Mouse (Mus musculus) cortical plate, adult 2 months (tissue): ENCODE results near the gene Duxf3.
"Not testable (repeated sequence)": the region's sequence is repeated elsewhere in the genome, so short reads cannot be mapped to it uniquely, and the experiment has no call there.

ENCODE experiments used
- CTCF ChIP-seq: fragments of 200-500 bp; IDR thresholded peaks from 2 replicates; pipeline ENCODE4 v1.5.1; 2011; ENCODE audit warnings: mild to moderate bottlenecking, control low read depth, low read length; ENCODE audit not compliant: insufficient read depth; ENCODE audit errors: extremely low read depth
- POLR2A ChIP-seq: fragments of 200-500 bp; IDR thresholded peaks from 2 replicates; pipeline ENCODE4 v1.6.1; 2011; ENCODE audit warnings: mild to moderate bottlenecking, low read length, control low read depth; ENCODE audit not compliant: insufficient read depth; ENCODE audit errors: extremely low read depth

DNA sequence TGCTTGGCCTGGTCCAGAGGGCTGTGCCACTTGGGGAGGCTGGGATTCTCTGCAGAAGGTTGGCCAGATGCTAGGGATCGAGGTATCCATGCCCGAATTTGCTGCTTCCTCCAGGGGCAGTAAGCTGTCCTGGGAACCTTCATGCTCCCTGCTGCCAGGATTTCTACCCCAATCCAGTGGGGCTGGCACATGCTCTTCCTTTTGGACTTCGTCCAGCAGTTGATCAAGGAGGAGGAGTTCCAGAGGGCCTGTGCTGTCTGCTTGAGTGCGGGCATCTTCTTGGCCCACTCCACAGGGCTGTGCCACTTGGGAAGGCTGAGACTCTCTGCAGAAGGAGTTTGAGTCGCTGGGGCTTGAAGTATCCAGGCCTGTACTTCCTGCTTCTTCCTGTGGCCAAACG lies 9.3 kb downstream of the Duxf3 start:
- not testable (repeated sequence) for TF ChIP-seq CTCF, POLR2A
